Mouse (Mus musculus) spleen, postnatal 10 days (tissue): ENCODE results near the gene a.
"Not testable (repeated sequence)": the region's sequence is repeated elsewhere in the genome, so short reads cannot be mapped to it uniquely, and the experiment has no call there.

Experiments
- DNase-seq, 2 experiments: peaks; one replicate each; pipeline ENCODE4 v3.0.0; 2021 to 2022; ENCODE audit warnings: low spot score in 2 of 2

Gene a

DNA sequence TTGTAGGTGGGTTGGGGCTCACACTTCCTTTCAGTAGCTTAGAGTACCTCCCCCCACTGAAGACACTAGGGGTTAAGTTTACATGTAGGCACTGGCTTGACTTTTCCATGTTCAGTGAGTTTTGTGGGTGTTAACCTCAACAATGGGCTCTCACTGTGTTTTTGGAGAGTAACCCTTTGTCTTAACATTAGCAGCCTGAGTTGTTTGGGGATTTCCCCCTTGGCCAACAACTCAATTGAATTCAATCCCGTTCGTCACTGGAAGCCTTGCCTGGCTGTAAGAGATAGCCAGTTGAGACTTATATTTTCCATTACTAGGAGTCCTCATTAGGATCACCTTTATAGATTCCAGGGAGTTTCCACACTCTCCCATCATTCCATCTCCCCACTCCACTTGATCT is 45.3 kb downstream of the a start:
- no peak for DNase-seq

DNA sequence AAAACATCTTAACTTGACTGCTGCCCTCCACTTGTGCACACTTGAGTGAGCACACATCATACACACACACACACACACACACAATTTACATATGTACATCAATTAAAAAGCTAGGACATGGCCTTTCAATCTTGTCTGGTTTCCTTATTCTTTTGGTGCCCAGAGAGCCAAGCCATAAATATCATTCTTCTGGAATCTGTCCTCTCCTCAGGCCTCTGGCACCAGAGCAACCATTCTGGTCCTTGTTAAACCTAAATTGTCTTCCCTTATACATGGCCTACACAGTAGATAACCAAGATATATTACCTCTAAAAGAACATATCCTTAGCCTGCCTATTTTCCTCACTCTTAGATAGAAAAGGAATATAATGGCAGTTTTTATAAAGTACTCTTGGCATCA is 56.9 kb downstream of the a start:
- no peak for DNase-seq

DNA sequence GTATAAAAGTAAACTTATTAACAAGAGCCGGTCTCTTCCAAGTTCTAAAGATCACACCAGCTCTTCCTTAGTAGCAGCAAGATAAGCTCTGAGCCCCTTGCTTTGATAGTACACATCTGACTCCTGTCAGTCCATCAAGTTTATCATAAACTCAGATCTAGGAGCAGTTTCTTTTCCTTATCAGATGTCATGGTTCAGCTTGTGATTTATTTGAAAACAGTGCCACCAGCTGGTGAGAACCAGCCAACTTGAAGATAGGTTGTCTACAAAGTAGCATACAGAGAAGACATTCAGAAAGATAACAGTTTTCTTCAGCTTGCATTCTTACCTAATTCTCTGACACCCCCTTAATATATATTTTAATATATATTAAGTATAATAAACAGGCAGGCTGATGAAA is 64.2 kb downstream of the a start:
- peak in 1 of 2 experiments; percentile 62 for DNase-seq

DNA sequence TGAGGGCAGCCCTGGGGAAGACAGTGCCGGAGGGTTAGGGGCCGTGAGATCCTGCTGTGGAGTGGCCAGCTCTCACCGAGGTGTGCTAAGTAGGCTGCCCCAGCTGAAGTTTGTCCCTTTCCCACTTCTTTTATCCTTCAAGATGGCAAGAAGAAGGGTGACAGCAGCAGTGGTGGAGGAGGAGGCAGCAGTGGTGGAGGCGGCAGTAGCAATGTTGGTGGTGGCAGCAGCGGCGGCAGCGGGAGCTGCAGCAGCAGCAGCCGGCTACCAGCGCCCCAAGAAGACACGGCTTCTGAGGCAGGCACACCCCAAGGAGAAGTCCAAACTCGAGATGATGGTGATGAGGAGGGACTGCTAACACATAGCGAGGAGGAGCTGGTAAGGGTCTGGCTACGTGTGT is 72.5 kb downstream of the a start:
- no peak for DNase-seq

DNA sequence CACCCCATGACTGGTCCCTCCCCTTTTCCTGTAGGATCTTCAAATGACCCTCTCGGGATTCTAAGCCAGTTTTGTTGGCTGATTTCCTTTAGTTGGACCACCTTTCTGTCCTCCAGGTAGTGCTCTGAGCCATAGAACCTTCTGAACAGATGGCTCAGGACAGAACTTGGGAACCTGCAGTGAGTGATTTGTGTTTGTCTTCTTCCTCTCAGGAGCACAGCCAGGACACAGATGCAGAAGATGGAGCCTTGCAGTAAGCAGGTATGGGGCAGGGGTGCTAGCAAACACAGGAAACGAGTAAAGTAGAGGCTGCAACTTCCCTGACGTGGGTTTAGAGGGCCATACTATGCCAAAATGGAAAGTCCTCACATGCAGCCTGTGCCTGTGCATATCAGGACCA is 74.5 kb downstream of the a start:
- DNase-seq, result no peak

DNA sequence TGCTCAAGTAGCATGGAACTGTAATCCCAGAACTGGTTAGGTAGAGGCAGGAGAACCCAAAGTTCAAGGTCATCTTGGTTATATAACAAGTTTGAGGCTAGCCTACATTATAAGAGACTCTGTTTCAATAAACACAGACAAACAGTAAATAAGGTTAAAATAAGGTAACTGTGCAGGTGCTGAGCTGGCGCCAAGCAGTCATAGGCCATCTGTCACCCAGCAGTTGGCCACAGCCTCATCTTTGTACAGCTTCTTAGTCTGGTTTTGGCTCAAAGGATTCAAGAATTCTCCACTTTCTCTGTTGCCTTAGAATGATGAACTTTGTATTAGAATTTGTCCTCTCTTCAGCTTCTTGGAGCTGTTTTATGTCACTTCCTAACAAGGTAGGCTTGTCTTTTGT is 76.9 kb downstream of the a start:
- no peak for DNase-seq

DNA sequence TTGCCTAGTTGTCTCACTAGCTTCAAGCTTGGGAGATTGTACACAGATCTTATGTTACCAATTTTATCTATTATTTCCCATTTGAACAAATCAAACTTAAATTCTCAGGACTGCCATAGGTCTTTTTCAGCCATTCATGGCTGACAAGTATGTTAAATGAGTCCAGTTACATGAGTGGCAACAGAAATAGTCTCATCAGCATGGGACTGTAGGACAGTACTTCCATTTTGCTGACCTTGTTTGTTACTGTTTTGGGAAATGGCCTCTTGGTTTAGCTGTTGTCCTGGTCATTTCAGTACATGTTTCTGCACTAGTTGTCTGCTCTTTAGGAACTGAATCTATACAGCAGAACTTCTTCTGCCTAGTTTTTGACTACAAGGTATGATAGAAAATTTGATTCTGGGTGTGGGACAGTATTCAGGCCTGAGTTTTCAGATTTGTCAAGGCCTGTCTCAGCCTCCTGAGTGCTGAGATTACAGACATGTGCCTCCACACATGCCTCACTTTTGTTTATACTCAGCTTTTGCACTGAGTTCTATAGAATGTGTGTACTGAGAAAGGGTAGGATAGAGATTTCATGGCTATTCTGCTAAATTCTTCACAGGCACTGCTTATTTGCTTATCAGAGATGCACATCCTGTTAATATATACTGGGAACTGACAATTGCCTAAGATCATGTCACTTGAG is 78.9 kb downstream of the a start:
- no peak for DNase-seq

DNA sequence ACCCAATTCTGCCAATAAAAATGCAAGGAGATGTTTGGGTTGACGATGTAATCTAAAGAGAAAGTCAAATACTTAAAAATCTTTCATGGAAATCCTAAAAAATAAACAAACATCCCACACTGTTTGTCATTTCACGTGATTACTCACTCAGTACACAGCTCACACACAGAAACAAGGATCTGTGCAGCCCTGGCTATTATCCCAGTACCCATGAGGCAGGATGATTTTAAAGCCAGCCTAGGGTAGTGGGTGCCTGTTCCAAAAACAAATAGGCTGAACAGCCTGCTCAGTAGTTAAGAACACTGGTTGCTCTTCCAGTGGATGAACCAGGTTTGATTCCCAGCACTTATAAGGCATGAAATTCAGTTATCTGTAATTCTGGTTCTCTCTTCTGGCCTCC is 85.4 kb downstream of the a start:
- DNase-seq, result no peak

DNA sequence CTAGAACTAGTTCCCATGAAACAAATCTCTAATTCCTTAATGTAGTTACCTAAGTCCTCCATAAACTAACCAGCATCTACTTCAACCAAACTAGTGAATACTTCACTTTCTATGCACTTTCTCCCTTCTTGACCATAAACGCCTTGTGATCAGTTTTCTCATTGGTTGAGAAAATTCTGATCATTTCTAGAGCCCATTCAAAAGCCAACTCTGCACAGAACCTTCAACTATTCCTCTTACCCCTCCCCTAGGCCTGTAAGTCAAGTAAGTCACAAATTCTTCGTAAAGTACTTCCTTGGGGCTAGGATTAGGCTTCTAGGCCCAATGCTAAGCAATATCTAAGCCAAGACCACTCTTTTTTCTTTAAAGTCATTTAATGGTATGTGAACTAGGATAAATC is 100.4 kb downstream of the a start:
- no peak for DNase-seq

DNA sequence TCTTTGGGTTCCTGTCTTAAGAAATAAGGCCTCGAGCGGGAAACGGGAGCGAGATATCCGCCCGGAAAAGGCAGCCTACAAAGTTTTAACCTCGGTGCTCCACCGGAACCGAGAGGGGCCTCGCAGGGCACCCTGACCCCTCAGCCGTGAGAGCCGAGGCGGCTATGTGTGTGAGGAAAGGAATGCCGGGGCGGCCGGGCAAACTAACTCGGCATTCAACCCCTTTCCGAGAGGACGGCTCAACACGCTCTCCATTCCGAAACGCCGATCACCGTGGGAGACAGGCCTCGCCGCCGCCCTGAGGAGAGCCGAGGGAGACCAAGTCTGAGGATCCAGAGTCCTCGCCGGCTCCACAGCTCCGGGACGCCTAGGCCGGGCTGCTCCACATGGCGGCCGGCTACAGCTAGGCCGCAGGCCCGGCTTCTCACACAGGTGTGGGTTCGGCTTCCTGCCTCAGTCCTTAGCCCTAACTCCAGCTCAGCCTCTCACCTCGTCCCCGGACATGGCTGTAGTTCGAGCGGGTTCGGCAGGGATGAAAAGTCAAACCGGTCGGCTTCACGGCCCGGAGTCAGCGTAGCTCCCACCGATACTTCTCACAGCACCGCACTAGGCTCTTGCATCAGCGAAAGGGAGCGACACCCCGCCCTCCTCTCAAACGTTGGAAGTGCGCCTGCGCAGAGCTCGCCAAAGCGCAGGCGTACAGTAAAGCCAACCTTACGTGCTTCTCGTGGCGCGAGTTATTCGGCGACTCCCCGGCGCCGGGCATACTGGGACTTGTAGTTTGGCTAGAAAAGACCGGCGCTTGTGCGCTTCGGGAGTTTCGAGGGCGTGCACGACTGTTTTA is 101.2 kb downstream of the a start, which contains the start of gene Eif2s2:
TSS of gene Eif2s2 (minus strand) at position 735 of the 844 bp plus-strand sequence.
- DNase-seq, result peak; percentile 94 to 97

DNA sequence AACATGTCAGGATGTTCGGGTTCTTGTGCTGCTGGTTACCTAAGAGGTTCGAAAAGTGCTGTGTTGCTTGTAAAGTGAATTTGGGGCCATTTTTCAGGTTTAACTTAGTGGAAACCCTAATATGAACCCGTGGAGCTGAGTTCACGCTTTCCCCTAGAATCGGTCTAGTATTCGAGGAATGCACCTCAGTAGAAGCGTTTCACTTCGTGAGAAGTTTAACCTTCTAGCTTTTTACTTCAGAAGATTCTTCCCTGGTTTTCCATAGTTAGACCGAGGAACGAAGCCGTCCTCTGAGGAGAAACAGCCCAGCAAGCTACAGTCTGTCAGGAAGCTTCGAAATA is 101.8 kb downstream of the a start:
- DNase-seq, result no peak

DNA sequence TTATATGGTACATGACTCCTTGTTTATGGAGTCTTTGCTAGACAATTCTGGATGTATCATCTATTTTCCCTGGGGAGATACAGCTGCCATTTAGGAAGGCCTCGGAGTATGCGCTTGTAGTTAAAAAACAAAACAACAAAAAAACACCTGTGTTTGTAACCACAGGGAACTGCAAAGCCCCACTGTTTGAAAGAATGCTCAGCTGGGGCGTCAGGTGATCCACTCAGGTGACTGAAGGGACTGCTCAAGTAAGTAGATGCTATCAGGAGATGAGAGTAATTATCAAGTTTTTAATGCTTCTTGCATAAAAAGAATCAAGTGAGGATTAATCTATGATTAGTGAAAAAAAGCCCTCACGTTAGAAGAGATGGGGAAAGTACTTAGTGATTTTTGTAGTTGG is 102.3 kb downstream of the a start:
- no peak for DNase-seq

DNA sequence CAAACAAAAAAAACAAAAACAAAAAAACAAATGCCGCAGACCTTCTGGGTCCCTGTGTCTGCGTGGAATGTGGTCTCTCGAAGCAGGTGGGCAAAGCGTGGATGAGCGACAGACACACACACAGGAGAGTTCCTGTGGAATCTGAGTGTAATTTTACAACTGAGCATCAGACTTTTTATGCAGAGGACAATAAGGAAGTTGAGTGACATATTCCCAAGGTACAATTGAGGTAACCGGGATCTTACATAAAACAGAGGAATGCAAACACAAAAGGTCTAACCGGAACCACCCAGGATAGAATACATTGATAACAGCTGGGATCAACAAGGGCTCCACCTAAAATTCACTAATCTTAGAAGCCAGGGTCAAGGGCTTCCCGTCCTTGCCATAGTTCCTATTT is 107.8 kb downstream of the a start:
- not testable (repeated sequence) for DNase-seq

DNA sequence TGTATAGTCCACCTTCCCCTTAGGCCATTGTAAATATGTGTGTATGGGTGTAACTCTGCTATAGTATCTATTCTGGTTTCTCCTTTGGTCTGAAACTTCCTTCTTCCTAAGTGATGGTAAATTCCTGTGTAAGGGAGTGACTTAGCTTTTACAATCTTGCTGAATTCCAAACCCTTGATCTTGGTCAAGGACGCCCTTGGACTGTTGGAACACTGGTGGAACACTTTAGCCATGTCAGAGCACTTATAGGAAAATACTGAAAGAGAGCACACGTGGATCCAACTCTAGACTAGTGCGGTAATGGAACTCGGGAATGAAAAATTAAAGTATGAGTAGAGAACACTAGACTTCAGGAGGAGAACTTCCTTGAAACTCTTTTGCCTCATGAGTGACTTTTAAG is 108.2 kb downstream of the a start:
- DNase-seq, result not testable (repeated sequence)

DNA sequence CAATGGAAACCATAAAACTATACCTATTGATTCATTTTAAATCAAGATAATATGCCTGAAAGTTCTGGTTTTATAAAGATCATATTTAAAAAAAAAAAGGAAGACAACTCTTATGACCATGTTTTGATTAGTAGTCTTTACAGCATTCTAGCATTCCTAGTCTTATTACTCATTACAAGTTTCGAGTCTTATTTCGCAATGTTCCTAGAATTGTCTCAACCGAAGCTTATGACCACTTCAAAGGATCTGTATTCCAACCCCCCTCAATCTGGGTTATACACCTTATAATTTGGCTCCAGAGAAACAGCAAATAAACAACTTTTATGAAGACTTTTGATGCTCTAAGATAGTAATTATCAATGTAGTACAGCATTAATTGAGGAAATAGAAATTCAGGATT is 110.9 kb downstream of the a start:
- DNase-seq, result no peak

DNA sequence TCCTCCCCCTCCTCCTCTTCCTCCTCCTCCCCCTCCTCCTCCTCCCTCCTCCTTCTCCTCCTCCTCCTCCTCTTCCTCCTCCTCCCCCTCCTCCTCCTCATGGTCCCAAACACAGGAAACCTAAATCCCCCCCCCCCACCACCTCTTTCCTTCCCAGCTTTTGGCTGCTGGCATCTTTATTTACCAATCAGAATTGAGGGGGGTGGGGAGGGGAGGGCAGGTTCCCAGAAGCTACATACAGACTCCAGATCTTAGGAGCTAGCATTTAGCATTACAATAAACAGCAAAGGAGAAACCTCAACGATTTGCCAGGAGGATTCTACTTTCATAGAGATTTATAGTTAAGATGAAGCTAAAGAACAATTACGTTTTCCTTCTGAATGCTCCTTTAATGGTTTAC is 114.6 kb downstream of the a start:
- DNase-seq, result no peak

DNA sequence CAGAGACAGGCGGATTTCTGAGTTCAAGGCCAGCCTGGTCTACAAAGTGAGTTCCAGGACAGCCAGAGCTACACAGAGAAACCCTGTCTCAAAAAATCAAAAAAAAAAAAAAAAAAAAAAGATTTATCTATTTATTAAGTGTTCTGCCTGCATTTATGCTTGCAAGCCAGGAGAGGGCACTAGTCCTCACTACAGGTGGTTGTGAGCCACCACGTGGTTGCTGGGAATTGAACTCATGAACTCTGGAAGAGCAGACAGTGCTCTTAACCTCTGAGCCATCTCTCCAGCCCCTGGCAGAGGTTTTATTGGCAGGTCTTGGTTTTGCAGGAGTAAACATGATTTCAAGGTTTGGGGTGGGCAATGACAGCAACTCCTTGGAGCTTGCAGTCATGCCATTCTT is 117.0 kb downstream of the a start:
- not testable (repeated sequence) for DNase-seq

DNA sequence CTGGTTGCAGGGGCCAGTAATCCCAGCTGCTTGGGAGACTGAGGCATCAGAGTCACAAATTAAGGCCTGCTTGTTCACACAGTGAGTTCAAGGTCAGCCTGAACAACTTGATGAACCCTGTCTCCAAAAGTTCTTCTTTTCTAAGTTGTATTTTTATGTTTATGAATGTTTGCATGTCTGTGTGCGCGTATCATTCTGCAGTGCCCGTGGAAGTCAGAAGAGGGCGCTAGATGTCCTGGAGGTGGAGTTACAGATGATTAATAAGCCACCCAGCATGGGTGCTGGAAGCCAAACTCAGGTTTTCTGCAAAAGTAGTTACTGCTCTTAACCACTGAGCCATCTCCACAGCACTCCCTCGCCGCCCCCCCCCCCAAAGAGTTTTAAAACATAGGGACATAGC is 118.6 kb downstream of the a start:
- peak in 1 of 2 experiments; percentile 48 for DNase-seq

DNA sequence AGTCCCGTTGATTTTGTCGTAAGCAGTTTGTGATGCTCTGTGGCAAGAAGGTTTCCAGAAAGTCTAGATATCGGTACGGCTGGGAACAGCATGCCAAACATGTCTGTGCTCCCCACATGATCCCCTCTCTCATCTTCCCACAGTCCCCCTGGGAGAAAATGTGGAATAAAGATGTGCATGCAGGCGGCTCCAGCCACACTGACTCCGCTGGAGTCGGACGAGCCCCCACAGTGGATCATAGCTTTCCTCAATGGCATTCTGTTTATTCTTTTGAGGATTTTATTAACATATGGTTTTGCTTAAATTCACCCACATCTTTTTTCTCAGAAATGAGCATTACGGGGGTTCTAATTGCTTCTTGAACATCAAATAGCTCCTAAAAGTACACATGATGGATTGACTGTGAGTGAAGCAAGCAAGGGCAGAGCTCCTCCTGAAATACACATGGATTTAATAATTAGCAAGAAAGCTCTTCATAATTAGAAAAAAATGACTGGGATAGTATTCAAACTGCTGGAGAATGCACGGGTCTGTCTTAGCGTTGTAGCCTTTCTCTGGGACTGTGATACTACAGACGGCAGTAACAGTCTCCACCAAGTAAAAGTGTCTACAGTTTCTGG is 124.8 kb downstream of the a start:
- DNase-seq, result no peak

DNA sequence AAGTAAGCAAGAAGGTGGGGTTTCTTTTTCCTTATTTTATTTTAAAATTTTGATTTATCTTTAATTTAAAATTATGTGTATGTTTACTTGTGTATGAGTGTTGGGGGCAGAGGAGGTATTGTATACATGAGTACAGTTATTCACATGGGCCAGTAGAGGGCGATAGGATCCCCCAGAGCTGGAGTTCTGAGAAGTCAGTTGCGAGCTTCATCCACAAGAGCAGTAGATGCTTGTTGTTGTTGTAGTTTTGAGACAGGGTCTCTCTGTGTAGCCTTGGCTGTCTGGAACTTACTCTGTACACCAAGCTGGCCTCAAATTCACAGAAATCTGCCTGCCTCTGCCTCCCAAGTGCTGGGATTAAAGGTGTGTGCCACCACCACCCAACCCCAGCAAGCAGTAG is 125.3 kb downstream of the a start:
- peak in 1 of 2 experiments; percentile 24 for DNase-seq

DNA sequence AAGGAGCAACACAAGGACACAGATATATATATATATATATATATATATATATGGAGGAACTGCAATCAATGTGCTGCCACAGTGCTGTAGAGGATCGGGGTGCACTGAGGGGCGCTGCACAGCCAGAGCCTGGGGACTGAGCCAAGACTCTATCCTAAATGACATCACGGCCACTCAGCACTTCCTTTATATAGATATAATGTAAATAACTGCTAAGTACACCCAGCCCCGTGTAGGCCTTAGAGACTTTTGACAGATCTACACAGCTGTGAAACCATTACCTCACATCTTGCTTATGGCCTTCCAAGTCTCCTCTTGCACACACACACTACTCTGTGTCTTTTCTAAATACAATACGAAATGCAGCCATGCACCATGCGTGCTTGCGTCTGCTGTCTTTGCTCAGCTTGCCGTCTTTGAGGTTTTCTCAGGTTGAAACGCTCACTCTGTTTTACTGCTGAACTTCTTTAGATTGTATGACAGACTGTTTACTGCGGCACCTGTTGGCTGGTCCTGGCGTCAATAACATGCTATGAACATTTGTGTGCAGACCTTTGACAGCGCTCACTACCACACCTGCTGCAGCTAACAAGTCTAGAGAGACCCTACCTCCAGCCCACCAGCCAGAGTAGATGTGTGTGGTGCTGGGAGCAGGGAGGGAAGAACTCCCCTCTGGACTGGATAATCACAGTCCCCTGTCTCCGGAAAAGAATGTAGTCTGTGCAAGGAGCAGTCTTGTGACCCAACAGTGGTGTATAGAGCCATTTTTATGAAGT is 126.9 kb downstream of the a start:
- DNase-seq, result no peak

DNA sequence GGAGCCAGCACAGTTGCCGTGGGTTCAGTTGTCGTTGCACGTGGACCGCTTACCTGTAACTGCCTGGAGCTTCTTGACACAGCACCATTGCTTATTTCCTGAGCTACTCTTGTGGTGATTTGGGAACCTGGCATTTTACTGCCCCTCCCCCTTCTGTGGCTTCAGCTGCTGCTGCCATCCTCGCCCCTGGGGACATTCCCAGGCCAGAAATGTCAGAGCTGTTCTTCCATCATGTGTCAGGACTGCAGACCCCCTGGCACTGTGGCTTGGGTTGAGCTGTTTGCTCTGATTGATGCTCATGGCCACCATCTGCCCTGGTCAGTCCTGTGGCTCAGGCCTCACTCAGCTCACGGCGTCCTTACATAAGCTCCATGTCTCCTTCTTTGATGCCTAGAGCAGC is 129.7 kb downstream of the a start:
- no peak for DNase-seq
